Mouse (Mus musculus) brain, embryonic 14.5 days (tissue): ENCODE measurements around the gene Tmed4. TPM values are rescaled to one million over a fixed set of nuclear protein-coding genes. Genes with fewer than 3 reads are reported as not detected.
"Not testable (repeated sequence)": the region's sequence is repeated elsewhere in the genome, so short reads cannot be mapped to it uniquely, and the experiment has no call there.

Experiments used
- DNase-seq: peaks from one replicate; pipeline ENCODE4 v3.0.0-alpha.2; 2011; ENCODE audit warnings: low read depth
- CTCF ChIP-seq: fragments of 200-500 bp; IDR thresholded peaks from 2 replicates; pipeline ENCODE4 v1.5.1; 2012; ENCODE audit warnings: inconsistent platforms, mild to moderate bottlenecking, moderate library complexity, borderline replicate concordance; ENCODE audit not compliant: insufficient read depth, insufficient read length; ENCODE audit errors: extremely low read depth
- POLR2A ChIP-seq: fragments of 200-500 bp; IDR thresholded peaks from 2 replicates; pipeline ENCODE4 v1.6.1; 2012; ENCODE audit warnings: mild to moderate bottlenecking, inconsistent platforms, borderline replicate concordance; ENCODE audit not compliant: poor library complexity, insufficient read depth, insufficient read length, severe bottlenecking; ENCODE audit errors: extremely low read depth
- polyA plus RNA-seq: library from polyadenylated mRNA; depleted of rRNA; stranded (reverse); fragments of >200 nt; gene quantifications from 2 replicates; pipeline ENCODE4 v1.2.3, GENCODE M21; 2012; rRNA removed

Gene Tmed4
- polyA plus RNA-seq, 1 experiment, result 145 TPM

DNA sequence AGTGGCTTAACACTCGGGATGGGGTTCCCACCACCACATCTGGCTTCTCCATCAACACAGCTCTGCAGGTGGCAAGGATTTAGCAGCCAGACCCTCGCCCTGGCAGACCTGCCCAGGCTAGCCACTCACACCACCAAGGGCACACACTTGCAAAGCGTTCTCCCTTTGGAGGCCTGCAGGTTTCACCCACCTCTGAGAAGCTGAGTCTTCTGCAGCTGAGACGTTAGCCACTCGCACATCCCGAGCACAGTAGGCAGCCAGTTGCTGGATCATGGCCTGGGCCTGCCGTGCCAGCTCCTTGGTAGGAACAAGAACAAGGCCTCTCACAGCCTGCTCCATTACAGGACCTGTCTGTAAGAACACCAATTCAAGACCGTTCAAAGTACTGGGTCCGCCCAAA, 8.0 kb downstream of the Tmed4 start:
- TF ChIP-seq CTCF (no peak), POLR2A (no peak)
- no peak for DNase-seq

DNA sequence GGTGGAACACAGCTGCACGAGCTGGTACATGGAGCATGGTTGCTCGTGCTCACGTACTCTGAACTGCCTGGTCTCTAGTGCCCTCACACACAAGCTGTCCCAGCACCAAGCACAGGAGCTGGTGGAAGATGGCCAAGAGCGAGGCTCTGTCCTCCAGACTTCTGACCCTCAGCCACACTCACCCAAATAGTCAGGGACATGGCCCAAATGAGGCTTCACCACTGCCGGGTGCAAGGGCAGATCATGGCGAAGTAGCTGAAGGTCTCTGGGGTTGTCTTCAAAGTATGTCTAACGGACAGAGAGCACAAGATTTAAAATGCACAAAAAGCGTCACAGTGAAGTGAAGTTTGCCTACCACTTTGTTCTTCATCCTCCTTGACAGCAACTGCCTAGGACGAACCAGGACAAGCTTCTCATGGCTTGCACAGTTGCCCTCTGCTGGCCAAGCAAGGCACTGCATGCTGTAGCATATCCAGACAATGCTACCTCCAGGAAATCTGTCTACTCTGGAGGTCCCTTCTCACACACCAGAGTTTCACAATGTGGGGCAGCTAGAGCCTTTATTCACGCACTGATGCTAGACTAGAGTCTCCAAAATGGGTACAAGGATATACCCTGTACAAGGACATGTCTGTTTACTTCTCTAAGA, 13.1 kb downstream of the Tmed4 start:
- DNase-seq, result peak; percentile 86
- TF ChIP-seq POLR2A, result no peak
- TF ChIP-seq CTCF, result peak; percentile 97

DNA sequence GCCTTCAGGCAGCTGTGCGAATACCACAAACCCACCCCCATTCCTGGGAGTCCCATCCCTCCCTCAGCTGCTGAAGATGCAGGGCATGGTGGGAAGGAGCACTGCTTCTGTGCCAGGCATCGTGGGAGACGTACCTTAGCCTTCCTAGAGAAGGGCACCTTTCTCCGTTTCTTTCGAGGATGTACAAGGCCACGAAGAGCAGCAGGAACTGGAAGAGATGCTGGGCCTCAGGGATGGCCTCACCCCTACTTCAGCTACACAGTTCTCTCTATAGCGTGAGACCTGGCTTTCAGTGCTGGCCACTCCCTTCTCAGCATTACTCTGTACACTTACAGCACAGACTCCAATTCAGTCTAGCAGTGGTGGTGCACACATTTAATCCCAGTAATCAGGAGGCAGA, 15.3 kb downstream of the Tmed4 start:
- TF ChIP-seq CTCF, result no peak
- TF ChIP-seq POLR2A, result no peak

DNA sequence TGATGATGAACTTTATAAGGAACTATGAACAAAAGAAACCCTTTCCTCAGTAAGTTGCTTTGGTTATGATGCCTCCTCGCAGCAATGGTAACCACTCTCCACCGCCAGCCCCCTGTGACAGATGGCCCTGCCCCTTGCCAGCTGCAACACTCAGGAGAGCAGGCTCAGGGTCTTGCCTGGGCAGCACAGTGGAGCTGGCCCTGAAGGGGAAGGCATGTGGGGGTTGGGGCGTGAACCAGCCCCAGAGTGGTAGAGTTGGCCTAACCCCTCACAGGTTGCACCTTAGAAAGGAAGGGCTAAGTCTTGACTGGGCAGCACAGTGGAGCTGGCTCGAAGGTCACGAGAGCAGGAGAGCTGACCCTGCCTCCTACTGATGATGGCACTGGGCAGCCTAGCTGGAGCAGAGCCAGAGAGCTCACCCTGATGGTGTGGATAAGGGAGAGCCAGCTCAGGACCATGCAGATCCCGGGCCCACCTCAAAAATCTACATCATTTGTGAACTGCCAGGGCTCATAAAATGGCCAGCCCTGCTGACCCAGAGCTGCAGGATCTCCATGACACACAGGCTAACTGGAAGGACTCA, 18.1 kb downstream of the Tmed4 start:
- TF ChIP-seq CTCF (no peak), POLR2A (no peak)
- no peak for DNase-seq

More for the DNA sequence above, 15.3 kb downstream of the Tmed4 start:
- no peak for DNase-seq

DNA sequence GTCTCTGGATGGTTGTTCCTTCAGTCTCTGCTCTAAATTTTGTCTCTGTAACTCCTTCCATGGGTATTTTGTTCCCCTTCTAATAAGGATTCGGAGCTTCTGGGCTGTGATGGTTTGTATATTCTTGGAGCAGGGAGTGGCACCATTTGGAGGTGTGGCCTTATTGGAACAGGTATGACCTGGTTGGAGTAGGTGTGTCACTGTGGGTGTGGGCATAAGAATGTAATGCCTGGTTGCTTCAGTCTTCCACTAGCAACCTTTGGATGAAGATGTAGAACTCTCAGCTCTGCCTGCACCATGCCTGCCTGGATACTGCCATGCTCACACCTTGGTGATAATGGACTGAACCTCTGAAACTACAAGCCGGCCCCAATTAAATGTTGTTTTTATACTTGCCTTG, 20.1 kb downstream of the Tmed4 start:
- DNase-seq, result not testable (repeated sequence)

DNA sequence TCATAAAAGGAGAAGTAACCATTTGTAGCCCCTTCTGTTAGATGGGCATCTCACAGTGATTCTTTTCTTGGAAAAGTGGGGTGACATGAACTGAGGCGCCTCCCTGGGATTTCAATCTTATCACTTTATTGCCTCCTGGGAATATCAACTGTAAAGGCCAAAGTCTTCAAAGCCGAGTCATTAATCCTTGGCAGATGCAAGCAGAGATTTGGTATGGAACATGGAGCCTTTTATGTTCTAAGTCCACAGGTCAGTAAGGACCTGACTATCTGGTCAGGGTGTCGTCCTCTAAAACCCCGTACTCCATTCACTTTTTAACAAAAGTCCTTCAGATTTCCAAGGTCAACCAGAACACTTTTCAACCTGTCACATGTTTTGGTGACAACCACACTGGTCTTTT, 21.8 kb downstream of the Tmed4 start:
- TF ChIP-seq POLR2A (no peak), CTCF (no peak)
- no peak for DNase-seq

DNA sequence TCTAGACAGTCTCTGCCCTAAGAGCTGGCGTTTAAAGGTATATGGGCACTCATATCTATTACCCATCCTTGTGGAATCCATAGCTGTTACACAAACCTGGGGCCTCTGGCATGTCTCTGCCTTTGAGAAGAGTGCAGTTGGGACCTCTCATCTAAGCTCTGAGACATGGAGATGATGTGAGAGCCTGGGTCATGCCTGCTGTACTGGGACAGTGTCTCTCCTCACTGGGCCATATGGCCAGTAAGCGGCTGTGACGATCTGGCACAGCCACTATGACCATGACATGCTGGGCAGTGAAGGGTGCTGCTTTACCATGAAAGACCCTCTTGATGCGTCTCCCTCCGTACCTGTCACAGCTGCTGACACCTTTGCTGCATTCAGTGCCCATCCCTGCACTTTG, 22.4 kb downstream of the Tmed4 start:
- no peak for TF ChIP-seq POLR2A
- TF ChIP-seq CTCF, result no peak

DNA sequence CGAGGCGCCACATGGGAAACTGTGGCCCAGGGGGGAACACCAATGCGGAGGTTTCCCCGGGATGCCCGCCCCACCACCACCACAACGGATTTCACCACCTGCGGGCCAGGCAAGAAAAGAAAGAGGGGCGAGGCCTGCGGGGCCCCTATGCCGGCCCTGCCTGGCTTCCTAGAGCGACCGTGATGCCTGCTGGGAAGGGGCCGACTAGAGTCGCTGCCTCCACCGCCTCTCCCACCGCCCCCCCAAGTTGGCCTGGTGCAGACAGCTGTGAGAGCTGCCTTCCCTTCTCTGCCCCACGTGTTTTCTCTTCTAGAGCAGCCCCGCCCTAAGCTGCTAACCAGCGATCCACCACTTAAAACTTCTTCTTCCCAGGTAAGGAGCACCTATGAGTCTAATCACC, 30.0 kb downstream of the Tmed4 start:
- TF ChIP-seq CTCF (no peak), POLR2A (no peak)
- DNase-seq, result no peak

More for the DNA sequence above, 22.4 kb downstream of the Tmed4 start:
- DNase-seq, result no peak

DNA sequence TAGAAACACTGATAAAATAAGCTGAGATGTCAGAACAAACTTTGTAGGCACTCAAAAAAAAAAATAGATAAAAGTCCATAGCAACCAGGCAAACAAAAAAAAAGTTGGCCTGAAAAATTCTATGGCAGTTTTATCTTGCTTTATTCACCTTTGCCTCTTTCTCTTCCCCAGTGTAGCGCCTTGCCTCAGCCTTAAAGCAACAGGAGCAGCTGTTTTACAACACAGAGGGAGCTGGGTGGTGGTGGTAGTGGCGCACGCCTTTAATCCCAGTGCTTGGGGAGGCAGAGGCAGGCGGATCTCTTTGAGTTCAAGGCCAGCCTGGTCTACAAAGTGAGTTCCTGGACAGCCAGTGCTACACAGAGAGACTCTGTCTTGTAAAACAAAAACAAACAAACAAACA, 41.6 kb downstream of the Tmed4 start:
- TF ChIP-seq POLR2A (no peak), CTCF (no peak)

DNA sequence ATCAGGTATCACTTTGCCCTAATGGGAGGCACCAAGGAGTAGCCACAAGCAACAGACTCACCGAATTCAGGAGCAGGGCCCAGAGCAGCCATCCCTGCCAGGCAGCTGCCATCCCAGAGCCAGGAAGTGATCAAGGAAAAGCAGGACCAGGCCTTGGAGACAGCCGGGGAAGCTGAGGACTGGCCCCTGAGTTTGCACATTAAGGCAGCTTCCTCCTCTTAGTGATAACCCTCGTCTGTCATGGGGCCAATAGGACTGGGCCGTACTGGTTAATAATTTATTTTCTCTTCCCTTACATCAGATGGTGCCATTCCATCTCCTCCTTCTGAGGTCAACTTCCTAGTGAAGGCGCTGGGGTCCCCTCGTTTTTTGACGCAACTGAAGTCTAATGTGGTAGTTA, 44.7 kb downstream of the Tmed4 start, which contains the start of gene Npc1l1:
Npc1l1 (minus strand) TSS at position 132 of the 400 bp plus-strand sequence.
- no peak for TF ChIP-seq CTCF
- TF ChIP-seq POLR2A, result no peak
- DNase-seq, result no peak

More for the DNA sequence above, 41.6 kb downstream of the Tmed4 start:
- DNase-seq, result no peak

DNA sequence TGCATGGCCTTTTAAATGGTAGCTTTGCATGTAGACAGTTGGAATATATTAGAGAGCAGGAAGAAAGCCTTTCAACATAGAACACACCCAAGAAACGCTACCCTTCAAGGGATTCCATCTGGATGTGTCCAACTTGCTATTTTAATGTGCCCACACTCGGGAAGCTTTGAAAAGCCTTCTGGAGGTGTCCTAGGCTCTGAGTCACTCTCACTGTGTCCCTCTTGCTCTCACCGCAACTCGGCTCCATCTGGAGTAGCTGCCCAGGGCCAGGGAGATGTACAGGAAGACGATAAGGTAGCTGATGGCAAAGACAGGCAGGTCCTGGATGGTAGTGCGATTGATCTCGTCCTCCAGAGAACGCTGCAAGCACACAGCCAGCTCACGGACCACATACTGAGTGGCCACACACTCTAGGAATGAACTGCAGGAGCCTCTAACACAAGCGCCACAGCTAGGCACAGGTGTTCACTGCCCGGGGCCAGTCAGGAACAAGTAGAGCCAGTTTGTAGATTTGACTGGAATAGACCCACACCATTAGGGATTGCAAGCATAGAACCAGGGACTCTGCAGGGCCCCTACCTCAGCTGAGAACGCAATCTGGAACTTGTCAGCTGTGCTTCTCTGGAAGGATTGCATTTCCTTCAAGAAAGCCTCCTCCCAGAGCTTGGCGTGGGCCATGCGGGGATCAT, 50.0 kb downstream of the Tmed4 start:
- no peak for TF ChIP-seq CTCF
- no peak for TF ChIP-seq POLR2A
- DNase-seq, result no peak

DNA sequence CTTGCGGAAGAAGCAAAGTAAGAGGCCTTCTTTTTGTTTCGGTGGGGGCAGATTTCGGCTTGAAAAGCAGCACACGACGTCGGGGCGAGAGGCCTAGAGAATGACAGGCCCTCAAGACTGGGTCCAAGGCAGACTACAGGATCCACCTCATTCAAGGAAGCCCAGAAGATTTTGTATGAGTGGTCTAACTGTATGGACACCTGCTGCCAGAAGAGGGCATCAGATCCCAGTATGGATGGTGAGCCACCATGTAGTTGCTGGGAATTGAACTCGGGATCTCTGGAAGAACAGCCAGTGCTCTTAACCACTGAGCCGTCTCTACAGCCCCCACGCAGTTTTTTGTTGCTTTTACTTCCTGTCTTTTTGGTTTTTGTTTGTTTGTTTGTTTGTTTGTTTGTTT, 52.5 kb downstream of the Tmed4 start:
- no peak for DNase-seq
- TF ChIP-seq POLR2A, result no peak
- TF ChIP-seq CTCF, result no peak

Other genes starting within 250 kb of the Tmed4 start
- 87.5 and 126 TPM in 2 replicates for gene Camk2b, start 208.5 kb downstream of the Tmed4 start, polyA plus RNA-seq
- 0.06 and 0.14 TPM in 2 replicates for gene A730071L15Rik, start 74.8 kb downstream of the Tmed4 start, polyA plus RNA-seq
- 69.9 and 80.9 TPM in 2 replicates for gene Nudcd3, start 74.5 kb downstream of the Tmed4 start, polyA plus RNA-seq
- gene Npc1l1, start 44.7 kb downstream of the Tmed4 start, polyA plus RNA-seq, result 0.21 and 0.23 TPM in 2 replicates
- 47.5 and 60.2 TPM in 2 replicates for gene Ddx56, start 7.1 kb downstream of the Tmed4 start, polyA plus RNA-seq
- gene Ogdh, start 16.8 kb upstream of the Tmed4 start, polyA plus RNA-seq, result 59.1 and 89.5 TPM in 2 replicates
- 65.3 and 153 TPM in 2 replicates for gene Zmiz2, start 114.2 kb upstream of the Tmed4 start, polyA plus RNA-seq
- gene Ppia, start 140.6 kb upstream of the Tmed4 start, polyA plus RNA-seq, result 2,174 and 2,845 TPM in 2 replicates
- 207 and 320 TPM in 2 replicates for gene H2afv, start 169.6 kb upstream of the Tmed4 start, polyA plus RNA-seq
- 8.8 and 12.8 TPM in 2 replicates for gene Purb, start 201.0 kb upstream of the Tmed4 start, polyA plus RNA-seq
- gene Myo1g, start 246.1 kb upstream of the Tmed4 start, polyA plus RNA-seq, result 0.56 and 0.79 TPM in 2 replicates